In genomic region chr12:40929409-40929808, GRCm38 (mm10) we compare ENCODE assay signal across 7 mouse cellular contexts.
A peak's percentile ranks its signal among the peaks of the same experiment; 100 is the strongest.
DNase-seq lines count a peak whose midpoint lies in the region; ATAC-seq and TF ChIP-seq lines count a peak whose summit lies in the region.
"Not testable (repeated sequence)": the region's sequence is repeated elsewhere in the genome, so short reads cannot be mapped to it uniquely, and the experiment has no call there.

No protein-coding gene starts in this region.

- not testable (repeated sequence) for H3K36me3 ChIP-seq in liver, embryonic 12.5 days; liver, embryonic 13.5 days; liver, embryonic 14.5 days (replicated peaks; ENCODE audit: control insufficient read depth, insufficient read depth, low read depth); liver, embryonic 15.5 days (replicated peaks); liver, embryonic 16.5 days (ENCODE audit: control insufficient read depth, insufficient read depth)

- H3K27ac ChIP-seq in liver, embryonic 12.5 days; liver, embryonic 13.5 days; liver, embryonic 14.5 days; liver, embryonic 15.5 days (replicated peaks); liver, embryonic 16.5 days (ENCODE audit: low read length): not testable (repeated sequence)

- H3K9ac ChIP-seq in liver, embryonic 12.5 days; liver, embryonic 13.5 days; liver, embryonic 14.5 days (replicated peaks); liver, embryonic 15.5 days; liver, embryonic 16.5 days (ENCODE audit: low read depth, low read length): not testable (repeated sequence)

- peaks cover 20% of the 10 kb centered on the region for H3K4me1 ChIP-seq in liver, embryonic 12.5 days
- peaks cover 22% of the 10 kb centered on the region for H3K4me1 ChIP-seq in liver, embryonic 13.5 days (replicated peaks)
- H3K4me1 ChIP-seq in liver, embryonic 14.5 days (replicated peaks; ENCODE audit: control insufficient read depth in 2 of 2, insufficient read depth in 2 of 2, low read length in 1 of 2): peaks cover 10 to 13% of the 10 kb centered on the region in 2 experiments
- peaks cover 21% of the 10 kb centered on the region for H3K4me1 ChIP-seq in liver, embryonic 15.5 days (replicated peaks)
- H3K4me1 ChIP-seq in liver, embryonic 16.5 days (ENCODE audit: control insufficient read depth, low read depth, low read length): not testable (repeated sequence)

- TF ChIP-seq EP300 in liver, embryonic 14.5 days (IDR thresholded peaks at IDR 0.05; ENCODE audit: low read depth): not testable (repeated sequence)

- 75% methylated on average over 1 of the region's 1 CpGs for WGBS in liver, embryonic 12.5 days (ENCODE audit: insufficient replicate concordance)
- 74% methylated on average over 1 of the region's 1 CpGs for WGBS in liver, embryonic 13.5 days (ENCODE audit: insufficient replicate concordance)
- WGBS in liver, embryonic 14.5 days (ENCODE audit: insufficient replicate concordance): 71% methylated on average over 1 of the region's 1 CpGs
- WGBS in liver, embryonic 15.5 days (ENCODE audit: insufficient replicate concordance): 40% methylated on average over 1 of the region's 1 CpGs
- WGBS in liver, embryonic 16.5 days (ENCODE audit: insufficient replicate concordance): 50% methylated on average over 1 of the region's 1 CpGs

- not testable (repeated sequence) for TF ChIP-seq CTCF in liver, embryonic 14.5 days (IDR thresholded peaks at IDR 0.05; ENCODE audit: low read depth)

- not testable (repeated sequence) for H3K27me3 ChIP-seq in liver, embryonic 12.5 days (replicated peaks); liver, embryonic 13.5 days; liver, embryonic 14.5 days (ENCODE audit: control insufficient read depth, insufficient read depth, low read length); liver, embryonic 16.5 days (ENCODE audit: control insufficient read depth, insufficient read depth, low read depth, low read length)
- peaks cover 14% of the 10 kb centered on the region; the same call in 1 of the 2 replicates for H3K27me3 ChIP-seq in liver, embryonic 15.5 days

- H3K9me3 ChIP-seq in liver, embryonic 12.5 days (replicated peaks); liver, embryonic 13.5 days (replicated peaks); liver, embryonic 14.5 days (ENCODE audit: control insufficient read depth, low read length); liver, embryonic 15.5 days (replicated peaks); liver, embryonic 16.5 days (replicated peaks; ENCODE audit: control insufficient read depth, low read length): not testable (repeated sequence)

- DNase-seq in heart, adult 11 months: peak; percentile 55
- peak; percentile 34 for DNase-seq in liver
- not testable (repeated sequence) for DNase-seq in liver, embryonic 13.5 days; liver, embryonic 14.5 days (ENCODE audit: low read depth in 3 of 3, low spot score in 3 of 3)

- not testable (repeated sequence) for H3K4me3 ChIP-seq in liver, embryonic 12.5 days; liver, embryonic 13.5 days (replicated peaks); liver, embryonic 14.5 days (ENCODE audit: insufficient read depth in 1 of 2, low read depth in 2 of 2, low read length in 2 of 2); liver, embryonic 15.5 days (replicated peaks); liver, embryonic 16.5 days (ENCODE audit: low read depth, low read length)

- peak; percentile 74 for ATAC-seq in liver, embryonic 12.5 days
- ATAC-seq in liver, embryonic 13.5 days (ENCODE audit: low read depth): peak; percentile 84
- ATAC-seq in liver, embryonic 14.5 days (ENCODE audit: insufficient read depth): peak; percentile 60; the same call in 1 of the 2 replicates
- ATAC-seq in liver, embryonic 15.5 days (ENCODE audit: insufficient read depth): peak; percentile 68; the same call in 1 of the 2 replicates
- ATAC-seq in liver, embryonic 16.5 days (ENCODE audit: low read depth): peak; percentile 64

- H3K4me2 ChIP-seq in liver, embryonic 12.5 days; liver, embryonic 13.5 days; liver, embryonic 14.5 days (ENCODE audit: low read depth); liver, embryonic 15.5 days; liver, embryonic 16.5 days (ENCODE audit: low read depth, low read length): not testable (repeated sequence)
